Mouse (Mus musculus) neural tube, embryonic 14.5 days (tissue): Measurements from ENCODE around the gene Rab5b. TPM values are rescaled to one million over a fixed set of nuclear protein-coding genes. Genes with fewer than 3 reads are reported as not detected.

Experiments used
- ATAC-seq: fragments of 200-750 bp; cut with Nextera tagmentation; 2 replicates; pipeline ENCODE4 v1.8.0; 2017; ENCODE audit warnings: low read depth, mild to moderate bottlenecking, moderate TSS enrichment, moderate library complexity
- H3K27ac ChIP-seq: fragments of 300-500 bp; sonication (generic); 2 replicates; pipeline ENCODE4 v1.5.1; 2014; ENCODE audit warnings: low read depth, mild to moderate bottlenecking, control low read depth, low read length, moderate library complexity, mixed read lengths
- H3K27me3 ChIP-seq: fragments of 300-500 bp; sonication (generic); 2 replicates; pipeline ENCODE4 v1.6.1; 2014; ENCODE audit warnings: low read length; ENCODE audit not compliant: control insufficient read depth, insufficient read depth
- H3K36me3 ChIP-seq: fragments of 300-500 bp; sonication (generic); 2 replicates; pipeline ENCODE4 v1.6.1; 2014; ENCODE audit warnings: low read length, mixed read lengths; ENCODE audit not compliant: control insufficient read depth, insufficient read depth
- H3K4me1 ChIP-seq: fragments of 300-500 bp; sonication (generic); 2 replicates; pipeline ENCODE4 v1.6.1; 2014; ENCODE audit warnings: low read length; ENCODE audit not compliant: control insufficient read depth, insufficient read depth
- H3K4me2 ChIP-seq: fragments of 300-500 bp; sonication (generic); 2 replicates; pipeline ENCODE4 v1.6.1; 2014; ENCODE audit warnings: mild to moderate bottlenecking, low read depth, low read length, control low read depth
- H3K4me3 ChIP-seq: fragments of 300-500 bp; sonication (generic); 2 replicates; pipeline ENCODE4 v1.5.1; 2014; ENCODE audit warnings: low read depth, low read length, control low read depth, mixed read lengths
- H3K9ac ChIP-seq: fragments of 300-500 bp; sonication (generic); replicated peaks from 2 replicates; pipeline ENCODE4 v1.6.1; 2014; ENCODE audit warnings: low read depth, mild to moderate bottlenecking, control low read depth, low read length, mixed read lengths
- H3K9me3 ChIP-seq: fragments of 300-500 bp; sonication (generic); 2 replicates; pipeline ENCODE4 v1.6.1; 2016; ENCODE audit warnings: low read length; ENCODE audit not compliant: control insufficient read depth
- WGBS: fragments of 180-500 bp; shearing (Covaris S2); extraction: QIAGEN DNeasy Blood & Tissue Kit; methylation state at CpG from one replicate; pipeline ENCODE4 v1.1.7; 2014; 5-methylcytosine and 5-hydroxymethylcytosine counted together
- polyA plus RNA-seq: library from polyadenylated mRNA; unstranded; fragments of >200 nt; fragmentation: Nextera tagmentation; extraction: Ambion mirVana; gene quantifications from 2 replicates; pipeline ENCODE4 v1.2.1, GENCODE M21; 2014

Rab5b gene
- polyA plus RNA-seq, 1 experiment from 2014 or later = 87.4 TPM

GRCm38 (mm10) chr10:128659490-128659889 is 36.6 kb downstream of the Rab5b start:
- Histone ChIP-seq H3K27ac (no peak overlapping the region), H3K36me3 (no peaks in the 10 kb centered on the region), H3K4me3 (no peak overlapping the region), H3K4me2 (no peak overlapping the region), H3K9ac (no peak overlapping the region), H3K4me1 (no peaks in the 10 kb centered on the region), H3K9me3 (no peaks in the 10 kb centered on the region), H3K27me3 (no peaks in the 10 kb centered on the region)
- no peak for ATAC-seq
- WGBS = 46% methylated on average over 9 of the region's 9 CpGs

GRCm38 (mm10) chr10:128657844-128658243 is 38.2 kb downstream of the Rab5b start:
- Histone ChIP-seq H3K9me3 (no peaks in the 10 kb centered on the region), H3K9ac (no peak overlapping the region), H3K4me2 (no peak overlapping the region), H3K4me1 (no peaks in the 10 kb centered on the region), H3K36me3 (no peaks in the 10 kb centered on the region), H3K4me3 (no peak overlapping the region), H3K27me3 (no peaks in the 10 kb centered on the region), H3K27ac (no peak overlapping the region)
- ATAC-seq = no peak
- 62% methylated on average over 9 of the region's 9 CpGs for WGBS

GRCm38 (mm10) chr10:128656731-128657130 is 39.3 kb downstream of the Rab5b start:
- H3K4me1 ChIP-seq = no peaks in the 10 kb centered on the region
- no peak overlapping the region for H3K4me2 ChIP-seq
- no peak for ATAC-seq
- no peak overlapping the region for H3K9ac ChIP-seq
- H3K36me3 ChIP-seq = no peaks in the 10 kb centered on the region
- 97% methylated on average over 1 of the region's 1 CpGs for WGBS
- no peak overlapping the region for H3K4me3 ChIP-seq
- H3K27me3 ChIP-seq = no peaks in the 10 kb centered on the region
- H3K27ac ChIP-seq = no peak overlapping the region
- H3K9me3 ChIP-seq = no peaks in the 10 kb centered on the region

- H3K27ac ChIP-seq = no peak overlapping the region
- no peak overlapping the region for H3K9ac ChIP-seq
- no peak overlapping the region for H3K4me3 ChIP-seq
- no peaks in the 10 kb centered on the region for H3K4me1 ChIP-seq
- H3K27me3 ChIP-seq = no peaks in the 10 kb centered on the region
- no peak overlapping the region for H3K4me2 ChIP-seq
- WGBS = 87% methylated on average over 3 of the region's 3 CpGs
- no peaks in the 10 kb centered on the region for H3K9me3 ChIP-seq
- no peak for ATAC-seq
- no peaks in the 10 kb centered on the region for H3K36me3 ChIP-seq
Observed at GRCm38 (mm10) chr10:128655254-128655653, 40.8 kb downstream of the Rab5b start.

- Histone ChIP-seq H3K4me2 (no peak overlapping the region), H3K4me1 (no peaks in the 10 kb centered on the region), H3K27ac (no peak overlapping the region), H3K27me3 (no peaks in the 10 kb centered on the region), H3K9ac (no peak overlapping the region), H3K36me3 (no peaks in the 10 kb centered on the region), H3K9me3 (no peaks in the 10 kb centered on the region), H3K4me3 (no peak overlapping the region)
- no peak for ATAC-seq
- WGBS = 69% methylated on average over 4 of the region's 4 CpGs
Observed at GRCm38 (mm10) chr10:128653866-128654265, 42.2 kb downstream of the Rab5b start.

- Histone ChIP-seq H3K9ac (peak overlapping the region; percentile 53), H3K27ac (peak overlapping the region; percentile 87), H3K4me1 (peaks cover 29% of the 10 kb centered on the region), H3K9me3 (no peaks in the 10 kb centered on the region), H3K36me3 (no peaks in the 10 kb centered on the region), H3K4me3 (peak overlapping the region; percentile 25), H3K27me3 (no peaks in the 10 kb centered on the region), H3K4me2 (peak overlapping the region; percentile 72)
- 8% methylated on average over 12 of the region's 13 CpGs for WGBS
- ATAC-seq = peak; percentile 85
Observed at GRCm38 (mm10) chr10:128646139-128647089, 49.6 kb downstream of the Rab5b start.

- Histone ChIP-seq H3K4me2 (peak within 1 kb of the TSS; percentile 72), H3K27me3 (no peaks in the 10 kb centered on the region), H3K4me3 (peak within 1 kb of the TSS; percentile 53), H3K9me3 (no peaks in the 10 kb centered on the region), H3K27ac (peak within 1 kb of the TSS; percentile 87), H3K4me1 (peaks cover 29% of the 10 kb centered on the region), H3K9ac (peak within 1 kb of the TSS; percentile 66), H3K36me3 (peaks cover 6% of the 10 kb centered on the region; the same call in 1 of the 2 replicates)
- ATAC-seq = peak; percentile 82
- 2% methylated on average over 34 of the region's 36 CpGs for WGBS
Observed at GRCm38 (mm10) chr10:128645111-128646011, 50.7 kb downstream of the Rab5b start, which contains the start of gene Ikzf4. Gene Ikzf4, minus strand, starts transcription at chr10:128645991.

GRCm38 (mm10) chr10:128642749-128643148 is 53.3 kb downstream of the Rab5b start:
- Histone ChIP-seq H3K27me3 (no peaks in the 10 kb centered on the region), H3K9ac (no peak overlapping the region), H3K4me2 (no peak overlapping the region), H3K9me3 (no peaks in the 10 kb centered on the region), H3K4me3 (no peak overlapping the region), H3K27ac (no peak overlapping the region), H3K36me3 (peaks cover 23% of the 10 kb centered on the region), H3K4me1 (peaks cover 29% of the 10 kb centered on the region)
- WGBS = 86% methylated on average over 6 of the region's 6 CpGs
- no peak for ATAC-seq
